ENCODE assay signal across 9 mouse cellular contexts in genomic region chr5:23858643-23859042, GRCm38 (mm10). TPM values are rescaled to one million over a fixed set of nuclear protein-coding genes. Genes with fewer than 3 reads are reported as not detected.
A peak's percentile ranks its signal among the peaks of the same experiment; 100 is the strongest.
DNase-seq lines count a peak whose midpoint lies in the region; ATAC-seq and TF ChIP-seq lines count a peak whose summit lies in the region.
"Had no signal": no experiment of that assay in that cellular context is flagged by ENCODE, and none has a peak within 500 bp of the region (broad histone marks: within the 10 kb centered on the region; RNA-seq: fewer than 3 reads in every experiment).

No protein-coding gene starts in this region.

- no peak overlapping the region for H3K4me3 ChIP-seq in gastrocnemius, adult 2 months
- H3K4me3 ChIP-seq in hindbrain, embryonic 10.5 days = no peak overlapping the region

- intact Hi-C loops in gastrocnemius, adult 2 months (cut with DNase I) = loop anchor here (10.0 kb wide), 1 partner anchor 176 kb away; the partner anchor contains the start of gene Fam126a

- H3K4me1 ChIP-seq in hindbrain, embryonic 10.5 days (replicated peaks) = no peaks in the 10 kb centered on the region

- no peaks in the 10 kb centered on the region for H3K27me3 ChIP-seq in hindbrain, embryonic 10.5 days (ENCODE audit: insufficient read depth, poor library complexity, severe bottlenecking)

- peaks cover 80% of the 10 kb centered on the region for H3K36me3 ChIP-seq in hindbrain, embryonic 10.5 days

- 0 out of 2 replicates have a peak, but pooled peaks have one; percentile 40 for ATAC-seq in megakaryocyte-erythroid progenitor cell, adult 5-6 weeks (replicated peaks; ENCODE audit: low FRiP score, low TSS enrichment, poor library complexity, severe bottlenecking)

- 86% methylated on average over 7 of the region's 7 CpGs for WGBS in hindbrain, embryonic 10.5 days

- TF ChIP-seq CTCF in gastrocnemius, adult 2 months (IDR thresholded peaks at IDR 0.05) = peak; percentile 9; the same call in 1 of the 2 replicates
- TF ChIP-seq CTCF in brain, embryonic 14.5 days (IDR thresholded peaks at IDR 0.05; ENCODE audit: borderline replicate concordance, extremely low read depth, insufficient read depth, insufficient read length) = peak; percentile 35; the same call in 1 of the 2 replicates

- no peak for DNase-seq in gastrocnemius, adult 2 months
- no peak for DNase-seq in gastrocnemius, adult 8-10 months (ENCODE audit: low spot score in 2 of 2)
- peak; percentile 19 for DNase-seq in lung, postnatal 10 days
- no peak for DNase-seq in lung, postnatal 25 days (ENCODE audit: low spot score)
- peak; percentile 10 for DNase-seq in brain, embryonic 14.5 days (ENCODE audit: low read depth)
- DNase-seq in hindbrain, embryonic 10.5 days (ENCODE audit: low spot score) = no peak
- DNase-seq in adrenal gland, postnatal 25 days = no peak
- DNase-seq: kidney, adult 8-10 months had no signal

- H3K9me3 ChIP-seq in hindbrain, embryonic 10.5 days = no peaks in the 10 kb centered on the region

- no peak for TF ChIP-seq POLR2A in brain, embryonic 14.5 days (IDR thresholded peaks at IDR 0.05; ENCODE audit: borderline replicate concordance, extremely low read depth, insufficient read depth, insufficient read length, poor library complexity, severe bottlenecking)

- no peak overlapping the region for H3K27ac ChIP-seq in gastrocnemius, adult 2 months
- no peak overlapping the region for H3K27ac ChIP-seq in hindbrain, embryonic 10.5 days

RNA-seq across cellular contexts. Expression of gene Tomm7, which starts 14.7 kb away (rescaled TPM):
- total RNA-seq in gastrocnemius, adult 2 months (2021) = 10 to 100 TPM; 64.1 to 74.4 TPM
- total RNA-seq in gastrocnemius, adult 8-10 months (2022) = 10 to 100 TPM; 65.2 to 74.8 (median 72.6) TPM
- 67.2 and 102 TPM in 2 replicates for polyA plus RNA-seq in brain, embryonic 14.5 days (2012; rRNA removed)
- 98.3 and 122 TPM in 2 replicates for total RNA-seq in megakaryocyte-erythroid progenitor cell, adult 5-6 weeks (2014; fragmentation: Nextera tagmentation)
- total RNA-seq in megakaryocyte-erythroid progenitor cell, adult 5-6 weeks (2017) = 241 and 274 TPM in 2 replicates
- polyA plus RNA-seq in hindbrain, embryonic 10.5 days (2016; fragmentation: Nextera tagmentation; extraction: Ambion mirVana) = 131 and 132 TPM in 2 replicates
- total RNA-seq in adrenal gland, postnatal 25 days (2021) = 99.7 and 118 TPM in 2 replicates

Comparison
In these comparisons a context has a peak if more than half of its experiments do, and no peak if none do; other contexts are left out.
1. DNase-seq: peak in lung, postnatal 10 days (single experiment) and brain, embryonic 14.5 days (single experiment); none in gastrocnemius, adult 2 months (single experiment), gastrocnemius, adult 8-10 months (0 of 2), lung, postnatal 25 days (single experiment), hindbrain, embryonic 10.5 days (single experiment) and adrenal gland, postnatal 25 days (single experiment).